Mouse (Mus musculus) CH12.LX (cell line): ENCODE measurements around the gene Clpp. TPM values are rescaled to one million over a fixed set of nuclear protein-coding genes. Genes with fewer than 3 reads are reported as not detected.

Source experiments
- DNase-seq: peaks from one replicate; pipeline ENCODE4 v3.0.0-alpha.2; 2013; ENCODE audit errors: extremely low read depth
- H3K27ac ChIP-seq: 2 replicates; pipeline ENCODE4 v1.5.1; 2012; ENCODE audit warnings: low read depth, mild to moderate bottlenecking, control low read depth, moderate library complexity; ENCODE audit not compliant: insufficient read depth
- H3K27me3 ChIP-seq: replicated peaks from 2 replicates; pipeline ENCODE3; 2012; ENCODE audit warnings: inconsistent platforms
- H3K36me3 ChIP-seq, 2 experiments: replicated peaks in 1 of 2; 2 replicates each; pipeline versions ENCODE3 to v1.6.1; 2012; ENCODE audit warnings: inconsistent platforms in 1 of 2, low read length in 1 of 2, mild to moderate bottlenecking in 1 of 2, mixed read lengths in 1 of 2, moderate library complexity in 1 of 2; ENCODE audit not compliant: control insufficient read depth in 1 of 2, insufficient read depth in 1 of 2
- H3K4me1 ChIP-seq, 2 experiments: 2 replicates each; pipeline ENCODE4 v1.6.1; 2012; ENCODE audit warnings: inconsistent platforms in 1 of 2, moderate library complexity in 1 of 2; ENCODE audit not compliant: insufficient read depth in 2 of 2, control insufficient read depth in 1 of 2
- H3K4me2 ChIP-seq: 2 replicates; pipeline ENCODE4 v1.6.1; 2012; ENCODE audit warnings: low read depth, mild to moderate bottlenecking, control low read depth; ENCODE audit not compliant: poor library complexity, insufficient read depth, severe bottlenecking
- H3K4me3 ChIP-seq, 3 experiments: fragments of 150-350 bp in 1 of 3; sonication (generic) in 1 of 3; replicated peaks in 1 of 3; 2 replicates each; pipeline versions ENCODE3 to v1.5.1; 2011 to 2012; ENCODE audit warnings: low read depth in 2 of 3, low read length in 2 of 3, mild to moderate bottlenecking in 2 of 3, moderate library complexity in 2 of 3, control low read depth in 1 of 3, improper control_type of control experiment in 1 of 3, inconsistent platforms in 1 of 3, mixed read lengths in 1 of 3; ENCODE audit not compliant: poor library complexity in 1 of 3
- H3K79me2 ChIP-seq: replicated peaks from 2 replicates; pipeline ENCODE4 v1.6.1; 2012; ENCODE audit warnings: mild to moderate bottlenecking, moderate library complexity; ENCODE audit not compliant: control insufficient read depth, poor library complexity, insufficient read depth, severe bottlenecking; ENCODE audit errors: extremely low read depth
- H3K9ac ChIP-seq: 2 replicates; pipeline ENCODE4 v1.6.1; 2012; ENCODE audit warnings: low read depth, mild to moderate bottlenecking, control low read depth, moderate library complexity; ENCODE audit not compliant: insufficient read depth
- H3K9me3 ChIP-seq: replicated peaks from 2 replicates; pipeline ENCODE3; 2012; ENCODE audit warnings: low read length, inconsistent platforms, mixed read lengths
- BHLHE40 ChIP-seq: IDR thresholded peaks from 2 replicates; pipeline ENCODE4 v1.6.1; 2011; ENCODE audit warnings: mild to moderate bottlenecking, low read depth, low read length, improper control_type of control experiment
- CHD1 ChIP-seq: IDR thresholded peaks from 2 replicates; pipeline ENCODE4 v1.6.1; 2012; ENCODE audit warnings: low read depth, low read length, improper control_type of control experiment, inconsistent platforms
- CHD2 ChIP-seq: IDR thresholded peaks from 2 replicates; pipeline ENCODE4 v1.6.1; 2011; ENCODE audit warnings: low read length, improper control_type of control experiment
- CTCF ChIP-seq, 2 experiments: IDR thresholded peaks in 1 of 2; conservative IDR thresholded peaks in 1 of 2; 2 replicates each; pipeline ENCODE4 v1.5.1; 2011 to 2012; ENCODE audit warnings: low read depth in 2 of 2, low read length in 2 of 2, improper control_type of control experiment in 1 of 2, inconsistent platforms in 1 of 2, mild to moderate bottlenecking in 1 of 2, moderate library complexity in 1 of 2
- E2F4 ChIP-seq: IDR thresholded peaks from 2 replicates; pipeline ENCODE4 v1.6.1; 2011; ENCODE audit warnings: low read depth, low read length, improper control_type of control experiment; ENCODE audit not compliant: insufficient replicate concordance
- IRF4 ChIP-seq: IDR thresholded peaks from 2 replicates; pipeline ENCODE4 v1.6.1; 2014; ENCODE audit warnings: low read depth, mild to moderate bottlenecking, inconsistent platforms, low read length, improper control_type of control experiment
- JUN ChIP-seq: IDR thresholded peaks from 2 replicates; pipeline ENCODE4 v1.6.1; 2011; ENCODE audit warnings: low read depth, mild to moderate bottlenecking, low read length, improper control_type of control experiment, moderate library complexity; ENCODE audit not compliant: insufficient read depth
- JUND ChIP-seq: conservative IDR thresholded peaks from 2 replicates; pipeline ENCODE4 v1.6.1; 2011; ENCODE audit warnings: low read depth, low read length, improper control_type of control experiment
- KAT2A ChIP-seq: IDR thresholded peaks from 2 replicates; pipeline ENCODE4 v1.6.1; 2012; ENCODE audit warnings: low read length, improper control_type of control experiment, inconsistent platforms; ENCODE audit not compliant: insufficient replicate concordance
- MAFK ChIP-seq: IDR thresholded peaks from 2 replicates; pipeline ENCODE4 v1.6.1; 2011; ENCODE audit warnings: low read length, improper control_type of control experiment; ENCODE audit not compliant: insufficient replicate concordance
- MAX ChIP-seq: IDR thresholded peaks from 2 replicates; pipeline ENCODE4 v1.6.1; 2011; ENCODE audit warnings: low read length, improper control_type of control experiment
- MAZ ChIP-seq: IDR thresholded peaks from 2 replicates; pipeline ENCODE4 v1.6.1; 2012; ENCODE audit warnings: low read depth, mild to moderate bottlenecking, inconsistent platforms, low read length, improper control_type of control experiment, moderate library complexity
- MXI1 ChIP-seq: IDR thresholded peaks from 2 replicates; pipeline ENCODE4 v1.6.1; 2011; ENCODE audit warnings: mild to moderate bottlenecking, low read depth, low read length, improper control_type of control experiment
- MYC ChIP-seq: IDR thresholded peaks from 2 replicates; pipeline ENCODE4 v1.6.1; 2011; ENCODE audit warnings: low read depth, mild to moderate bottlenecking, improper control_type of control experiment, low read length
- NELFE ChIP-seq: IDR thresholded peaks from 2 replicates; pipeline ENCODE4 v1.6.1; 2011; ENCODE audit warnings: low read depth, low read length, improper control_type of control experiment
- NRF1 ChIP-seq: IDR thresholded peaks from 2 replicates; pipeline ENCODE4 v1.6.1; 2014; ENCODE audit warnings: low read depth, mild to moderate bottlenecking, inconsistent platforms, low read length, improper control_type of control experiment, moderate library complexity
- PAX5 ChIP-seq: IDR thresholded peaks from 2 replicates; pipeline ENCODE4 v1.6.1; 2012; ENCODE audit warnings: low read length, inconsistent platforms, mixed read lengths
- RCOR1 ChIP-seq: conservative IDR thresholded peaks from 2 replicates; pipeline ENCODE4 v1.6.1; 2012; ENCODE audit warnings: low read depth, mild to moderate bottlenecking, inconsistent platforms, low read length, improper control_type of control experiment
- SIN3A ChIP-seq: IDR thresholded peaks from 2 replicates; pipeline ENCODE4 v1.6.1; 2012; ENCODE audit warnings: low read length, improper control_type of control experiment, inconsistent platforms
- SMC3 ChIP-seq: IDR thresholded peaks from 2 replicates; pipeline ENCODE4 v1.6.1; 2011; ENCODE audit warnings: low read depth, low read length, improper control_type of control experiment
- TBP ChIP-seq: conservative IDR thresholded peaks from 2 replicates; pipeline ENCODE4 v1.6.1; 2011; ENCODE audit warnings: low read depth, low read length, improper control_type of control experiment
- TCF12 ChIP-seq: IDR thresholded peaks from 2 replicates; pipeline ENCODE4 v1.6.1; 2014; ENCODE audit warnings: low read depth, mild to moderate bottlenecking, inconsistent platforms, low read length, improper control_type of control experiment
- UBTF ChIP-seq: IDR thresholded peaks from 2 replicates; pipeline ENCODE4 v1.6.1; 2012; ENCODE audit warnings: low read depth, mild to moderate bottlenecking, inconsistent platforms, low read length, improper control_type of control experiment, moderate library complexity
- USF2 ChIP-seq: conservative IDR thresholded peaks from 2 replicates; pipeline ENCODE4 v1.6.1; 2011; ENCODE audit warnings: low read depth, low read length, improper control_type of control experiment
- ZC3H11A ChIP-seq: IDR thresholded peaks from 2 replicates; pipeline ENCODE4 v1.6.1; 2012; ENCODE audit warnings: low read depth, mild to moderate bottlenecking, inconsistent platforms, low read length, improper control_type of control experiment
- ZKSCAN1 ChIP-seq: IDR thresholded peaks from 2 replicates; pipeline ENCODE4 v1.6.1; 2012; ENCODE audit warnings: low read depth, inconsistent platforms, low read length, improper control_type of control experiment, borderline replicate concordance
- ZMIZ1 ChIP-seq: IDR thresholded peaks from 2 replicates; pipeline ENCODE4 v1.6.1; 2012; ENCODE audit warnings: low read depth, mild to moderate bottlenecking, inconsistent platforms, low read length, improper control_type of control experiment
- ZNF384 ChIP-seq: IDR thresholded peaks from 2 replicates; pipeline ENCODE4 v1.6.1; 2012; ENCODE audit warnings: low read depth, low read length, improper control_type of control experiment, inconsistent platforms
- dilution Hi-C: fragments of 300-500 bp; cut with MboI; formaldehyde crosslinking; loops from 2 replicates; pipeline ENCODE4 v1.14.3; 2020; ENCODE audit warnings: low sequenced_read_pairs; ENCODE audit not compliant: extremely low pct_unique_long_range_greater_than_20kb, extremely low pct_ligation_motif_present
- in situ Hi-C: fragments of 300-500 bp; cut with MboI; formaldehyde crosslinking; loops from 3 replicates; pipeline ENCODE4 v1.14.3; 2019; ENCODE audit warnings: low sequenced_read_pairs, low pct_ligation_motif_present, low pct_unique_long_range_greater_than_20kb, mixed read lengths
- polyA plus RNA-seq: library from polyadenylated mRNA; unstranded; fragments of >175 nt; gene quantifications from 2 replicates; pipeline ENCODE4 v1.2.1, GENCODE M21; 2012; ENCODE audit warnings: low read depth; ENCODE audit not compliant: insufficient read length
- total RNA-seq, 2 experiments: library from RNA; depleted of rRNA; stranded (reverse); fragments of 300-350 nt in 1 of 2; fragments of >200 nt in 1 of 2; gene quantifications; 2 replicates each; pipeline ENCODE4 v1.2.3; 2012 to 2014

Gene Clpp
- total and polyA plus RNA-seq, 3 experiments, result 114 to 166 (median 117) TPM

- TF ChIP-seq RCOR1 (0 out of 2 replicates have a peak, but pooled peaks have one; percentile 55), IRF4 (peak; percentile 78; the same call in 1 of the 2 replicates), TBP (peak; percentile 99), MAZ (0 out of 2 replicates have a peak, but pooled peaks have one; percentile 71), JUND (peak; percentile 62; the same call in 1 of the 2 replicates), MYC (peak; percentile 89), ZNF384 (no peak), JUN (peak; percentile 54; the same call in 1 of the 2 replicates), E2F4 (peak; percentile 77; the same call in 1 of the 2 replicates), PAX5 (no peak), SMC3 (no peak), SIN3A (peak; percentile 98), CHD1 (no peak), ZKSCAN1 (no peak), USF2 (peak; percentile 98), BHLHE40 (peak; percentile 100), KAT2A (peak; percentile 90; the same call in 1 of the 2 replicates), TCF12 (peak; percentile 99), ZC3H11A (no peak)
Measured at GRCm38 (mm10) chr17:57011236-57012141, 21.4 kb downstream of the Clpp start, which contains the start of the genes Gtf2f1 and Gm17949 (continued).

DNA sequence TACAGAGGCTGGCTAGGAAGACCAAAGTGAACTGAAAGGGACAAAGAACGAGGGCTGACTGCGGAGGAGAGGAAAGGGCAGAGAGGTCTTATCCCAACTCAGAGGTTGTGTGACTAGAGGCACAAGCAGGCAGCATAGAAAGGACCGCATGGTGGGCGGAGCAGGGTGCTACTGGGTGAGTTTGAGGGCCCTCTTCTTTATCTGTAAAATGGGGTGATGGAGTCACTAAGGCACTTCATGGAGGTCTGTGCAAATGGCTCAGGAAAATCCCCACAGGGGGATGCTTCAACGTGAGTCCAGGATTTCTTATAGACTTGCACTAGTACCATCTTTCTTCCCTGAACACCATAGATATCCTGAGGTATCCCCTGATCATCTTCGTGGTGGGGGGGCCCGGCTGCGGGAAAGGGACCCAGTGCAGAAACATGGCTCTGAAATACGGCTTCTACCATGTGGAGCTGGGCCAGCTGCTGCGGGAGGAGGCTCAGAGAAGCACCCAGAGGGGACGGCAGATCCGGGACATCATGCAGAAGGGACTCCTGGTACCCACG lies 22.2 kb downstream of the Clpp start:
- dilution Hi-C loops (no loop called here), in situ Hi-C loops (no loop called here)
- Histone ChIP-seq H3K9ac (peak overlapping the region; percentile 72), H3K27ac (peak overlapping the region; percentile 75; the same call in 1 of the 2 replicates), H3K36me3 (peaks cover 17 to 22% of the 10 kb centered on the region in 2 experiments), H3K9me3 (no peaks in the 10 kb centered on the region), H3K4me2 (peak overlapping the region; percentile 48), H3K4me3 (peak overlapping the region; percentile 58 to 83 (median 73)), H3K79me2 (peaks cover 16% of the 10 kb centered on the region), H3K4me1 (peaks cover 7 to 23% of the 10 kb centered on the region in 2 experiments), H3K27me3 (no peaks in the 10 kb centered on the region)
- no peak for DNase-seq
- TF ChIP-seq MAFK (no peak), USF2 (no peak), NRF1 (no peak), MYC (no peak), BHLHE40 (no peak), UBTF (no peak), MAX (no peak), PAX5 (no peak), SMC3 (no peak), CTCF (conservative IDR thresholded peaks at IDR 0.05 in 1 of 2, IDR thresholded peaks at IDR 0.05 in 1 of 2; ENCODE audit: low read depth in 2 of 2, low read length in 2 of 2) (no peak), ZKSCAN1 (no peak), MXI1 (no peak), CHD1 (no peak), JUND (no peak), CHD2 (no peak), E2F4 (no peak), NELFE (no peak), ZMIZ1 (no peak), ZNF384 (no peak), RCOR1 (no peak)
